Mouse (Mus musculus): Measurements from ENCODE around the gene Bmi1.

Bmi1 gene

DNA sequence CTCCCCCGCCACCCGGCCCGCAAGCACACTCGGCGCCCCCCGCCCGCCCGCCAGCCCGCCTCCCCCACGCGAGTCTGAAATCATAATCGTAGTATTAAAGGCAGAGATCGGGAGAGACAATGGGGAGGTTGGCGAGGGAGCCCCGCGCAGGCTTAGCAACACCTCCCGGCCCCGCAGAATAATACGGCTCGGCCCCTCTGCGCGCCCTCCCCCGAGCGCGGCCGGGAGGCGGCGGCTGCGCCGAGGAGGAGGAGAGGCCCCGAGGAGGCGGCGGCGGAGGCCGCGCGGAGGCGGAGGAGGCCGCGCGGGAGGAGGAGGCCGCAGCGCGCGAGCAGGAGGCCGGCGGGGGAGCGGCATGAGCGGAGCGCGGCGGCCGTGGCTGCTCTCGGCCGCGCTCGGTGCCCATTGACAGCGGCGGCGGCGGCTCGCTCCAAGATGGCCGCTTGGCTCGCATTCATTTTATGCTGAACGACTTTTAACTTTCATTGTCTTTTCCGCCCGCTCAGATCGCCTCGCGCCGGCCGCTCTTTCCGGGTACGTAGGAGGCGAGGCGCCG lies at the start of gene Bmi1:
Gene Bmi1, plus strand, starts transcription at position 83 of the 556 bp plus-strand sequence.
- DNase-seq (ENCODE audit: extremely low spot score), result peak; percentile 77

DNA sequence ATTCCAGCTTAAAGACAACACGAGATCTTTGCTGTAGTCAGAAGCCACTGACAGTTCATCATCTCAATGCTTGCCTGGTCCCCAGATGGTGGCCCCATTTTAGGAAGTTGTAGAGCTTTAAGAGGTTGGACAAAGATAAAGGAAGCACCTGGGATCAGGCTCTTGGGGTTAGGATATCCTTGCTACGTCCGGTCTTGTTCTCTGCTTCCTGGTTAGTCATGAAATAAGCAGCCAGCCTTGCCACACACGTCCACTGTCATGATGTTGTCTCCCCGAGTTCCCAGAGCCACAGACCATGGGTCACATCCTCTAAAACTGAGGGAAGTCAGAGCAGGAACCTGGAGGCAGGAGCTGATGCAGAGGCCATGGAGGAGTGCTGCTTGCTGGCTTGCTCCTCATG lies 46.3 kb upstream of the Bmi1 start:
- DNase-seq (ENCODE audit: extremely low spot score), result no peak

DNA sequence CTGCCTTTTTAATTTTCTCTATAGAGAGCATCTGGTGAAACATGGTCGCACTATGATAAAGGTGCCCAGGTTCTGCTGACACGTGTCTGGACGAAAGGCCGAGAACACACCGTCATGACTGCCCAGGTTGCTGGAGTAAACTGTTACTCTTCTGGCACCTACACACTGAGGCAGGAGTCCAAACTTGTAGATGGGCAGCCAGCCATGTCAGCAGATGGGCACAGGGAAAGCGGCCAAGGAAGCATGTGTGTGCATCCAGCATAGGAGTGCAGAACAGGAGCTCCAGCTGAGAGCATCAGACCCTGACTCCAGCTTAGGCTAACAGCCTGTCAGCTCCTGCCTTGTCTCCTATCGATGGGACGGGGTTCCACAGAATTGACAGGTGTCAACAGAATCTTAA lies 41.8 kb upstream of the Bmi1 start:
- DNase-seq (ENCODE audit: extremely low spot score), result no peak

DNA sequence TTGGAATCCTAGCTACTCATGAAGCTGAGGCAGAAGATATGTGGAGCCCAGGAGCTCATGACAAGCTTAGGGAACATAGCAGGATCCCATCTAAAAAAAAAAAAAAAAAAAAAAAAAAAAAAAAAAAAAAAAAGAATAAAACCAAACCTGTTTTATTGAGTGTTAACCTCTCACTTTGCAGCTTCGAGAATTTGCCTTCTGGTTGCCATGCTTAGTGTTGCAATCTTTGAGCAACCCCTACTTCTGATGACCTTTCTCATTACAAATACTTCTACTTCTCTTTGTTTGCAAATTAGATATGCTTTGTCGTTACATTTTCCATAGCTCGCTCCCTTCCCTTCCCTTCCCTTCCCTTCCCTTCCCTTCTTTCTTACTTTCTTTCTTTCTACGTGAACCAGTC lies 28.3 kb upstream of the Bmi1 start:
- no peak for DNase-seq (ENCODE audit: extremely low spot score)

DNA sequence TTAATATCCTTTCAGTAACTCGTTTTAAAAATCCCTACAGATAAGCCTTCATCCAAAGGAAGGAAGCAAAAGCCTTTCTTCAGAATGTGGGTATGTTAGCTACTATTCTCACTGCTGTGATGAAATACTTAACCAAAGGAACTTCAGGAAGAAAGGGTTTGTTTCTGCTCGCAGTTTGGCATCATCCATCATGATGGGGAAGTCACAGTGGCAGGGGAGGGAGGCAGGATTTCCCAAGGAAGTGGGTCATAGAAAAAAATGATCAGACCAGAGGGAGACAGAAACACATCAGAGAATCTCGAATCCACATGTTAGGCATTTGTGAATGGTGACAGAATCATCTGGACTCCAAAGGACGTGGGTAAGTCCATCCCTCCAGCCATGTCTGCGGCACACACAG lies 22.0 kb upstream of the Bmi1 start:
- no peak for DNase-seq (ENCODE audit: extremely low spot score)

DNA sequence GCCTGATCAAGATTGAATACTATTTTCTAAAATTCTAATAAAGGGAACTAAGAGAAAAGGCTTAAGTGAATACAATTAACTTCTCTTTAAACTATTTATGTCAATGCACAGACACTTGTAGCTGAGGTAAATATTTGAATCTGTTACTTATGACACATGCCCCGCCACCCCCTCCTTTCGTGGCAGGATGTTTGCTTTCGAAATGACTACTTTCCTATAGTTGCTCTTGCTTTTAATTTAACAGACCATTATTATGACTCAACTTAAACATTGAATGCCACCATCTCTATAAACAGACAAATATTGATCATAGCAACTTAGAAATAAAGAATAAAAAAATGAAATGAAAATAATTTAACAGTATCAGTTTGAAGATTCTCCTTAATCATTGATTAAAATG lies 12.8 kb upstream of the Bmi1 start:
- DNase-seq (ENCODE audit: extremely low spot score), result no peak

DNA sequence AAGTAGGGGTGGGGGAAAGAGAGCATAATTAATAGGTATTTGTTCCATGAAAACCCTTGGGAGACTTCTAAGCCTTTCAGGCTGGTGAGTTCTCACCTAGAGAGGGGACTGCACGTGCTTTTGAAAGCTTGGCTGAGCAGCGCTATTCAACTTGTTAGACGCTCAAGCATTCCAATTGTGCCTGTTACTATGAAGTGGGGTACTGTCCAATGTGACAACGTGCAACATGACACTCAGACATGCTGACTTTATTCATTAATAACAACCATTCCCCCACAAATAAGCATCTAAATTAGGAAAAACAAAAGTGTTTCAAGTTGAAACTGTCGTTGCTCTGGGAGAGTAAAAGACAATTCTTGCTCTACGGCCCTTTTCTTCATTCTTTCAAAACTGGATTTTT lies 5.8 kb upstream of the Bmi1 start:
- peak; percentile 40 for DNase-seq (ENCODE audit: extremely low spot score)

DNA sequence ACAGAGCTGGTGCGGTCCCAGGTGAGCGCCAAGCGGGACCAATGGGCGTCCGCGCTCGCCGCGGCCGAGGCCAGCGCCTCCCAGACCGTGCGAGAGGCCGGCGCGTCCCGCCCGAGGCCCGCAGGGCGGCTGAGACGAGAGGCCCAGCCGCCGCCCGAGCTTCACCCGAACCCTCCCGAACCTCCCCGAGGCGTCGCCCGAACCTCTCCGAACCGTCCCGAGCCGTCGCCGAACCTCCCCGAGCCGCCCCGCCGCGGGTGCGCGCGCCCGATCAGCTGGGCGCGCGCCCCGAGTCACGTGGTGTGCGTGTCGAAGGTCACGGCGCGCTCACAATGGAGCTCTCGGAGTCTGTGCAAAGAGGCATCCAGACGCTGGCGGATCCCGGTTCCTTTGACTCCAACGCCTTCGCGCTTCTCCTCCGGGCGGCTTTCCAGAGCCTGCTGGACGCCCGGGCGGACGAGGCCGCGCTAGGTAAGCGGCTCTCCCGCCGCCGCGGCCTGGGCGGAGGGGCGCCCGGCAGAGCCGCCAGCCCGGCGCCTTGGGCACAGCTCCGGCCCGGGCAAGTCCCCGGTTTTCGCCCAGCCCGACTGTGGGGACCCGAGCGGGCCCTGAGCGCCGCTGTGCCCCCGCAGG lies 4.6 kb upstream of the Bmi1 start, which contains the start of gene Commd3:
Gene Commd3, plus strand, starts transcription at position 252 of the 633 bp plus-strand sequence.
- peak; percentile 93 for DNase-seq (ENCODE audit: extremely low spot score)

DNA sequence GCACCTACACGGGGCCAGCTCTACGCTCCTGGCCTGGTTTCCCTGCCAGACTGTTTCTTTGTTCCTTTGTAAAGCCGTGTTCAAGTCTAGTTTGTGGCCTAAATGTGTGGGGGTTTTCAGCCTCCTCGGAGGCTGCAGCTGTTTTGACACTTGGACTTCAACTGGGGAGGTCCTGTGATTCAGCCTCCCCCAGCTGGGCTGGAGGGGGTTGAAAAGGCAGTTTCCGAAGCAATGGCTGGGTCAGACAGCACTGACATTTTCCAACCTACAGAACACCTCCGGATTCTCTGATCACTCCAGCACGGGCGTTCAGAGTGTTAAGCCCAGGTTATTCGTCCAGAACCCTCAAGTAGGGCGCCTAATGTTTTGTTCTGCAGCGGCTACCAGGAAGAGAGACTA lies 4.1 kb upstream of the Bmi1 start:
- no peak for DNase-seq (ENCODE audit: extremely low spot score)

DNA sequence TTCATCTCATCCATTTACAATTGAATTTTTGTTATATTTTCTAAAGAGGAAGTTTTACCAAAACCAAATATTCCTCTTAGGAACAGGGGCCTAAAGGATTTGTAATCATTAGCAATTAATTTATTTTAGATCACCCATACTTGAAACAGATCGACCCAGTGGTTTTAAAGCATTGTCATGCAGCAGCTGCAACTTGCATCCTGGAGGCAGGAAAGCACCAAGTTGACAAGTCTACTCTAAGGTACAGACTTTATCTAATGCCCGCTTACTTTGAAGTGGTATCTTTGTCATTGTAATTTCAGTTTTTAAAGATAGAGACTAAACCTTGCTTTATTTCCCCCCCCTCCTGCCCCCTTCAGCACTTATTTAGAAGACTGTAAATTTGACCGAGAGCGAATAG lies 3.1 kb upstream of the Bmi1 start:
- no peak for DNase-seq (ENCODE audit: extremely low spot score)

DNA sequence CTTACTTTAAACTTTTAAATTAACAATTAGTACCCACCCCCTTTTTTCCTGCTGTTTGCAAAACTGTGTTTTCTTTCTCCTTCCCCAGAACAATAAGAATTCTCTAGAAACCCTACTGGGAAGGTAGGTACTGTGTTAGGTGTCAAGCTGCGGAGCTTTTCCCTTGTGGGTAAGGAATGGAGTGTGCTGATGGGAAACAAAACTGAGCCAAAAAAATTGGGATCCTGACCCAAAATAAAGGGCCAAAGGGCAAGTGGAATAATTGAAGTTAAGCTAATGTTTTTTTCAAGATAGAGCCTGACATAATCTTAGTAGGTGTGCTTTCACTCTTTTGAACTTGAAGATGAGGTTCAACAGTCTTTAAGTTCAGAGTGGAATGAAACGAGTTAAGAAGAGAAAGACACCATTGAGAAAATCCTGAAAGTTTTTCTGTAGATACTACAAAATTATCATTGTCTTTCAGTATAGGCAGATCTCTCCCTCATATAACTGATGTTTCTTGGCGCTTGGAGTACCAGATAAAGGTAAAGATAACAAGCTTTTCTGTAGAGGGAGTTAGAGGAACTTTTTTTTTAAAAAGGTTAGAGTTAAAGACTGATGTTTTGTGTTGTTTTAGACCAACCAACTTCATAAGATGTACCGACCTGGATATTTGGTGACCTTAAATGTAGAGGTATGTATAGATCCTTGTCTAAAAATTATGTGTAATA lies 2.5 kb upstream of the Bmi1 start:
- DNase-seq (ENCODE audit: extremely low spot score), result no peak

DNA sequence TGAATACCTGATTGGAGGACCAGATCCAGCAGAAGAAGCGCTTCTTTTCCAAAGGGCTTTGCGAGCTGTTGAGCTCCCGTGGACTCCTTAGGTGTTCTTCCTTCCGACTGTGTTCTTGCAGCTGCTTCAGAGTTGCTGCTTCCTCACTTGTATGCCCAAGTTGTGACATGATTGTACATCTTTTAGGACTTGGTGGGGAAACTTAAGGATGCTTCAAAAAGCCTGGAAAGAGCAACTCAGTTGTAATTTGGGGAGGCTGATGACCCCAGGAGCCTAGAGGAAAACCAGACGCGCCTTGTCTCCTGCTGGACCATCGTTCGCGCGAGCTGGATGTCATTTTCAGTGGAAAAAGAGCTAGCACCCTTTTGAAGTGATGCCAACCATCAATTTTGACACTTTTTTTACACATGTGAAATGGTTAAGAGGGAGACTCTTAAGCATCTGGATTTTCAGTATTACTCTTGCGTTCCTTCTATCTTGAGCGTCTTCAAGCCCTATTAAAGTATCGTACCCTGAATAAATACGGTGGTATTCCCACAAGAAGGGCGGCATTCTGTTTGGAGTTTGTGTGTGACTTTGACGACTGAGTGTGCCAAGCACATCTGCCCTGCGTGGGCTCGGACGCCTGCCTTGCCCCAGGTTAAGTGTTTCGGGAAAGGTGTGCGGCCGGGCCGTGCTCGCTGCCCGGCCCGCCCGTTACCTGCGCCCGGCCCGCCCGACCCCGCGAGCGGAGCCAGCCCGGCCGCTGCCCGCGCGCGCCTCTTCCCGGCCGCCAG lies 949 bp upstream of the Bmi1 start:
- no peak for DNase-seq (ENCODE audit: extremely low spot score)

DNA sequence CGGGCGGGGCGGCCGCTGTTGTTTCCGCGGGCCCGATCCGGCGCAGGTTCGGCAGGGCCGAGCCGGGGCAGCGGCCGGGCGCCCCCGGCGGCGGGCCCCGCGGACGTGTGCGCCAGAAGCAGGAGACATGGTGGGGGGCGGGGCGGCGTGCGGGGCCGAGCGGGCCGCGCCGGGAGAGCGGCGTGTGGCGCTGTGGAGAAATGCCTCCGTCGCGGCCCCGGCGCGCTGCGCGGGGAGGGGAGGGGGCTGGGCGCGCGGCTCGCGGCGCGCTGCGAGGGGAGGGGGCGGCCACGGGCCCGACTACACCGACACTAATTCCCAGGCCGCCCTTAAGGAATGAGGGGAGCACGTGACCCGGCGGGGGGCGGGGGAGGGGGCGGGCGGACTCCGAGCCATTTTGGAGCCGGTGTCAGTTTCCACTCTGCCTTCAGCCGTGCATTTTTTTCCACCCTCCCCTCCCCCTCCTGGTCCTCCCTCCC lies 322 bp upstream of the Bmi1 start:
- peak; percentile 98 for DNase-seq (ENCODE audit: extremely low spot score)

DNA sequence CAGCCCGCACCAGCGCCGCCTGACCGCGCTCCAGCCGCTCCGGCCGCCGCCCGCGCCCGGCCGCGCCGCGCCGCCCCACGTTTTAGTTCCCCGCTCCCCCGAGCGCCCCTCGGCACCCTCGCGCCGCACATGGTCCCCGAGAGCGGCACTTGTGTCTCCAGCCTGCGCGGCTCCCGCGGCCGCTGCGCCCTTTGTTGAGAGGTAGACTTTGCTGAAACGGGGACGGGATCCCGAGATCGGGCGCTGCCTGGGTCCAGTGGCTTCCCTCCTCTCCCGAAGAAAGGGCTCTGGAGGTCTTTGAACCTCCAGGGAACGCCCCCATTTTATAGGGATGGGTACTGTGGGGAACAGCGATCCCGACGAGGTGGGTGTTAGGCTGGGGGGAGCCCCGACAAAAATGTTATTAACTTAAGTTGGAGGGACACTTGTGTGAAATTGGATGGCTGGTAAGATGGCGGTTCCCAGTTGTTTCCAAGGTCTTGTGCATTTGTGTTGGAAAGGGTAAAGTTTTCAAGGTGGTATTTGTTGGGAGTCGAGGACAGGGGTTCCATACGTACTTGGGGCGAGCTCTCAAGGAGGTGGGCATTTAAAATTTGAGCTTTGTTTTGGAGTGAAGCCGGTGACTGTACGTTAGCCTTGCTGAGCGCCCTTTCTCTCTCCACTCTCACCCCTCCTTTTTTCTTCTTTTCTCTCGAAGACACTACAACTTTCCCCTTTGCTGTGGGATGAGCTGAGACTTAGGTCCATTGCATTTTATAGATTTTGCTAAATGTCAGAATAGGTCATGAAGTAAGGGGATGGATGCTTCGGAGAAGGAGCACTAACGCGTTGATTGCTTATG lies 1.0 kb downstream of the Bmi1 start:
- peak; percentile 79 for DNase-seq (ENCODE audit: extremely low spot score)

DNA sequence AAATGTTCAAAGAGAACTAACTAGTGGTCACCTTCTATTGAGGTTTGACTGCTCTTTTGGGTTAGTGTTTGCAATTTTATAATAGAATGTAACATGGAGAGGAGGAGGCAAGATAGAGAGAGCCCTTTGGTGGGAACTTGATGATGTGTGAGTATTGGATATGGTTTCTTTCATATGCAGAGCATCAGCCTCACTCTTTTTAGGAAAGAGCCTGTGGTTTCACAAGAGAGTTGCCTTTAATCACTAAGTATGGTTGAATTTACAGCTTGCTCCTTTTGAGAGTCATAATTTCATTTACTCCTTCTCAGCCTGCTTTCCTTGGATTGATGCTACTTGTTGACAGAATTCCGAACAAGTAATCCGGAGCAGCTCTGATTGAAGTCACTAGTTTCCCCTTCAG lies 2.9 kb downstream of the Bmi1 start:
- DNase-seq (ENCODE audit: extremely low spot score), result no peak

DNA sequence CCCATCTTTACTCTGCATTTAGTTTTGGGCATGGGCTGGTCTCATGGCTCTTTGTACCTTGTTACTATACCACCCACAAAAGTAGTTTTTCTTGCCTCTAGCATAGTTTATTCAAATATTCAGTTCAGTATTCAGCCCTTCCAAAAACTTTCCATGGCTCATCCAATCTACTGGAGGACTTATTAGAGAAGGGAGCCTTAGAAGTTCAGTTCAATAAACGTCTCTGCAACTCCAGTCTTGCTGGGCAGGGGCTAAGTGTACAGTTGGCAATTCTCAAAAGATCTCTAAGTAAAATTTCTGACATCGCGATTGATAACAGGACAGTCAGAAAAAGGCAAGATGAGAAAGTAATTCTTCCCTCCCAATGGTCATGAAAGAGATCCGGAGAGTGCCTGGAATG lies 3.7 kb downstream of the Bmi1 start:
- DNase-seq (ENCODE audit: extremely low spot score), result no peak

DNA sequence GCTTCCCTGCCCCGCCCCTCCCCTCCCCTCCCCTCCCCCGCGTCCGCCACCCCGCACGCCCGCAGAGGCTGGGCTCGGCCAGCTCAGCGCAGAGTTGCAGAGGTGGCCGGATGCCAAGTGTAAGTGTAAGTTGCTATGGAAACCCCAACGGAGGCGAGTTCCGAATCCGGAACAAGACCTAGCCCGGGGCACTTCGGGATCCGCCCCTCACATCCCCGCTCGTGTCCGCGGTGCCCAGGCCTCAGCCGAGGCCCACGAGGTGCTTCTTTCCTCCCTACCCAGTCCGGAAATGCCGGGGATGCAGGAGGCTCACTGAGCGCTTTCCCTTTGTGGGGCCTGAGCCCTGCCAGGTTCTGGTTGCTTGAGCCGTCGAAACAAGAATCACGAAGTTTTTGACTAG lies 4.1 kb downstream of the Bmi1 start:
- DNase-seq (ENCODE audit: extremely low spot score), result peak; percentile 67

DNA sequence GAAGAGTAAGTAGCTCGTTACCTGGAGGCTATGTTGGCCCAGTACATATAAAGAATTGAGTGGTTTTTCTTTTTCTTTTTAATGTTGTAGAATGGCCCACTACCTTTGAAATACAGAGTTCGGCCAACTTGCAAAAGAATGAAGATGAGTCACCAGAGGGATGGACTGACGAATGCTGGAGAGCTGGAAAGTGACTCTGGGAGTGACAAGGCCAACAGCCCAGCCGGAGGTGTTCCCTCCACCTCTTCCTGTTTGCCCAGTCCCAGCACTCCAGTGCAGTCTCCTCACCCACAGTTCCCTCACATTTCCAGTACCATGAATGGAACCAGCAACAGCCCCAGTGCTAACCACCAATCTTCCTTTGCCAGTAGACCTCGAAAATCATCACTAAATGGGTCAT lies 7.2 kb downstream of the Bmi1 start:
- no peak for DNase-seq (ENCODE audit: extremely low spot score)

DNA sequence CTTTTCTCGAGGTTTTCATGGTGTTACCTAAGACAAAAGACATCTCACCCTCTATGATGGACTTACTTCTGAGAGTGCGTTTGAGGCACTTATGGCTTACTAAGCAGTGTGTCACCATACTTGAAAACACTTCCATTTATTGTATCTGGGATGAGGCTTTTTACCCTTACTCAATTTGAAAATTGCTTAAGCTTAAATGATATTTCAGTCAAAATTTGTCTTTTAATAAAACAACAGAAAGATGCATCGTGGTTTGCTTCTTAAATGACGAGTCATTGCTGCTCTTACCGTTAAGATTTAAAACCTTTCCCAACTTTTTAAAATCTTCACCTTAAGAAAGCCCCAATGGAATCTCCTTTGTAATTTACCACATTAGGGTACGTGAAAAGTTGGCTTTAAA lies 9.6 kb downstream of the Bmi1 start:
- DNase-seq (ENCODE audit: extremely low spot score), result no peak

DNA sequence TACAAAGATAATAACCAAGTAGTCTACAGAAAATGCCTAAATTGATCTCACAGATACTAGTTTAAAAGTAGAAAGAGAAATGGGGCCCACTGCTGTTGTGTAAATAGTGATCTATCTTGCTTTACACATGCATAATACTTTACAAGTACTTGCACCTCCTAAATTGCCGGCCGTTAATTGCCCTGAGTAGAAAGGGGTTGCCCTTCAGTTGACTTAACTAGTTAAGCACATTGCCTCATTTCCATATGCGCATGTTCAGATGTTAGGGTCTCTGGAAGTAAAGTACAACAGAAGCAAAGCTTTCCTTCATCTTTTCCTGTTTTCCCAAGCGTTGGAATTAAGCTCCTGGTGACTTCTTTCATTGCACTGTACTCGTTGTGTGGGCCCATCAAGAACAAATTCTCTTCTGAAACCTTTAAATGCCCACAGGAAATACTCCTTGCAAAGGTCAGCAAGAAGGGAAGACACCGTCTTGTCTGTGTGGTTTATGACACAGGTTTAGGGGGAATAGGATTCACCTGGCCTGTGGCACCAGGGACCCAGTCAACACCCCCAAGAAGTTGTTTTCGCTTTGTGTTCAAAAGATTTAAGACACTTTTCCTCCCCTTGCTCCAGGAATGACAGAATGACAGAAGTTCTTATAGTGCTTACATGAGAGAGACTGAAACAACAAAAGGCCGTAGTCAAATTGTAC lies 10.2 kb downstream of the Bmi1 start:
- DNase-seq (ENCODE audit: extremely low spot score), result no peak

DNA sequence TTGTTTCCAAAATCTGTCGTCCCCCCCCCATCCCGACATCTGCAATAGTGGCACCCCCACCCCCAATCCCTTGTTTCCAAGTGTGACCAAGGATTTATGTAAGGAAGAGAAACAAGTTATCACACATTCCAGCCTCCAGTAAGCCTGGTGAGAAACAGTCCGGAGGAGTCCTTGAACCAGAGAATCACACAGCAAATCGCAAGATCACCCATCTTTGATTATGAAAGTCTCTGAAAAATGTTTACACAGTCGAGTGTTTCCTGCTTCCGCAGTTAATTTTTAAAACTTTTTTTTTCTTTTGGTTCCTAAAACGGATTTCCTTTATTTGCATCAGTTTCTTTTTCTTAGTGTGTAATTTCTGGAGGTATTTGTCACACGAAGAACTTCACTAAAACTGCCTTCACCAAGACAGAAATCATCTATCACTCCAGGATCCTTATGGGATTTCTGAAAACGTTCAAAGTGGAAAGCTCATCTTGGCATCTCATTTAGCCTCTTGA lies 10.9 kb downstream of the Bmi1 start:
- DNase-seq (ENCODE audit: extremely low spot score), result no peak
